In the genomic region with DNA sequence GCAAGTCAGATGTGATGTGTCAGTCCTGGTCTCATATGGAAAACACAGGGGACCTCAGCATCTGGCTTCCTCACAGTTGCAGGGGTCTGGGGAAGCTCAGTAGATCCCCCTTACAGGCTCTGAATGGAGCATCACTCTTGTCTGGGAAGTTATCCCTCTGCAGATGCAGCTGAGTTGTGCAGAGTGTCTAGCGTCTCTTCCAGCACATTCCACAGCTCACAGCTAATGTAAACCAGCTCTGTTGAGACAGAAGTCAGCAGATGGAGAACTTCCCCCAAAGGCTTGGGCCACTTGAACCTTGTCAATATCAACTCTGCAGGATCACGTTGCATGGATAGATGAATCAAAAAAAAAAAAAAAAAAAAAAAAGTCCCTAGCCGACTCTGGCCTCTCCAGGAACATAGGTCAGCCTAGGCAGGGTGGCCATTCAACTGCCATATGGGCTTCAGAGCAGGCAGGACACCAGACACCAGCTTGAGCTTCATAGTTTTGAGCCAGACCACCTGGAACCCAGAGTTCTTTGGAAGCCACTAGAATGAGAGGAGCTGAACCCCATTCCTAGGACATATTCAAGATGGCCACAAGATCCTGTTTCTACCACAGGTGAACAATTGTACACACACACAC, we compare ENCODE assay signal across 23 mouse cellular contexts. TPM values are rescaled to one million over a fixed set of nuclear protein-coding genes. Genes with fewer than 3 reads are reported as not detected.
A peak's percentile ranks its signal among the peaks of the same experiment; 100 is the strongest.
DNase-seq lines count a peak whose midpoint lies in the region; ATAC-seq lines count a peak whose summit lies in the region.
"Had no signal": no experiment of that assay in that cellular context is flagged by ENCODE, and none has a peak within 500 bp of the region (broad histone marks: within the 10 kb centered on the region; RNA-seq: fewer than 3 reads in every experiment).

No protein-coding gene starts in this region.

- H3K4me1 ChIP-seq in embryonic facial prominence, embryonic 15.5 days, result 0 out of 2 replicates have a peak, but pooled peaks cover 4% of the 10 kb centered on the region
- peaks cover 18% of the 10 kb centered on the region for H3K4me1 ChIP-seq in lung, embryonic 16.5 days (replicated peaks; ENCODE audit: control insufficient read depth, insufficient read depth, low read length)
- H3K4me1 ChIP-seq in stomach, embryonic 14.5 days (ENCODE audit: control insufficient read depth, insufficient read depth, low read length), result peaks cover 14% of the 10 kb centered on the region
- H3K4me1 ChIP-seq: forebrain, embryonic 12.5 days; midbrain, embryonic 12.5 days had no signal

- 46% methylated on average over 3 of the region's 3 CpGs for WGBS in embryonic facial prominence, embryonic 15.5 days
- WGBS in lung, embryonic 16.5 days, result 21% methylated on average over 3 of the region's 3 CpGs
- 22% methylated on average over 3 of the region's 3 CpGs for WGBS in stomach, embryonic 14.5 days

- H3K27me3 ChIP-seq in embryonic facial prominence, embryonic 15.5 days, result no peaks in the 10 kb centered on the region
- H3K27me3 ChIP-seq in lung, embryonic 16.5 days (ENCODE audit: control insufficient read depth, insufficient read depth, low read depth, low read length), result no peaks in the 10 kb centered on the region
- H3K27me3 ChIP-seq in stomach, embryonic 14.5 days (ENCODE audit: control insufficient read depth, insufficient read depth, low read length), result no peaks in the 10 kb centered on the region
- H3K27me3 ChIP-seq: forebrain, embryonic 12.5 days; midbrain, embryonic 12.5 days had no signal

- no peak overlapping the region for H3K4me2 ChIP-seq in embryonic facial prominence, embryonic 15.5 days (replicated peaks)
- H3K4me2 ChIP-seq in lung, embryonic 16.5 days (ENCODE audit: low read depth, low read length), result no peak overlapping the region
- no peak overlapping the region for H3K4me2 ChIP-seq in stomach, embryonic 14.5 days (replicated peaks; ENCODE audit: low read depth, low read length)
- H3K4me2 ChIP-seq: forebrain, embryonic 12.5 days; hindbrain, embryonic 14.5 days; liver, embryonic 11.5 days; midbrain, embryonic 12.5 days had no signal

- H3K36me3 ChIP-seq in embryonic facial prominence, embryonic 15.5 days, result no peaks in the 10 kb centered on the region
- no peaks in the 10 kb centered on the region for H3K36me3 ChIP-seq in lung, embryonic 16.5 days (ENCODE audit: control insufficient read depth, insufficient read depth, low read length)
- H3K36me3 ChIP-seq in stomach, embryonic 14.5 days (ENCODE audit: control insufficient read depth, insufficient read depth, low read length), result no peaks in the 10 kb centered on the region
- H3K36me3 ChIP-seq: forebrain, embryonic 12.5 days; midbrain, embryonic 12.5 days had no signal

- no peaks in the 10 kb centered on the region for H3K9me3 ChIP-seq in embryonic facial prominence, embryonic 15.5 days (replicated peaks)
- H3K9me3 ChIP-seq in lung, embryonic 16.5 days (ENCODE audit: control insufficient read depth, low read length), result no peaks in the 10 kb centered on the region
- H3K9me3 ChIP-seq in stomach, embryonic 14.5 days (ENCODE audit: control insufficient read depth, low read depth, low read length), result no peaks in the 10 kb centered on the region
- H3K9me3 ChIP-seq: forebrain, embryonic 12.5 days; midbrain, embryonic 12.5 days had no signal

- H3K4me3 ChIP-seq in embryonic facial prominence, embryonic 15.5 days (replicated peaks), result no peak overlapping the region
- no peak overlapping the region for H3K4me3 ChIP-seq in lung, embryonic 16.5 days (ENCODE audit: low read length)
- no peak overlapping the region for H3K4me3 ChIP-seq in stomach, embryonic 14.5 days (ENCODE audit: low read depth, low read length)
- H3K4me3 ChIP-seq: forebrain, embryonic 12.5 days; gastrocnemius, adult 2 months; left cerebral cortex, adult 2 months; midbrain, embryonic 12.5 days had no signal

- DNase-seq in 3T3-L1 (ENCODE audit: low read depth, low spot score), result peak; percentile 29
- no peak for DNase-seq in adrenal gland, postnatal 4 days (ENCODE audit: low spot score in 2 of 2)
- DNase-seq in ovary, postnatal 14 days (ENCODE audit: low spot score), result no peak
- no peak for DNase-seq in cerebellum, postnatal 10 days
- DNase-seq: adrenal gland, adult 2 months; cerebellum, postnatal 14 days; embryo, embryonic 11 days; gastrocnemius, adult 2 months; heart, postnatal 36 days; kidney, adult 11 months; kidney, postnatal 10 days; left cerebral cortex, postnatal 4 days; right cerebral cortex, postnatal 14 days; spleen, adult 18-20 months had no signal

- H3K27ac ChIP-seq in embryonic facial prominence, embryonic 15.5 days (replicated peaks), result no peak overlapping the region
- no peak overlapping the region for H3K27ac ChIP-seq in lung, embryonic 16.5 days (ENCODE audit: low read length)
- H3K27ac ChIP-seq in stomach, embryonic 14.5 days (ENCODE audit: low read length), result peak overlapping the region; percentile 58; the same call in 1 of the 2 replicates
- H3K27ac ChIP-seq: forebrain, embryonic 12.5 days; gastrocnemius, adult 2 months; hindbrain, embryonic 14.5 days; left cerebral cortex, adult 2 months; macrophage; midbrain, embryonic 12.5 days had no signal

- 0 out of 2 replicates have a peak, but pooled peaks have one; percentile 51 for ATAC-seq in embryonic facial prominence, embryonic 15.5 days (ENCODE audit: insufficient number of reproducible peaks, low FRiP score, low TSS enrichment, low read depth)
- ATAC-seq in lung, embryonic 16.5 days (ENCODE audit: low read depth), result peak; percentile 81
- peak; percentile 64; the same call in 1 of the 2 replicates for ATAC-seq in stomach, embryonic 14.5 days (ENCODE audit: insufficient number of reproducible peaks, insufficient read depth, low FRiP score, low read depth)

- H3K9ac ChIP-seq in embryonic facial prominence, embryonic 15.5 days, result no peak overlapping the region
- no peak overlapping the region for H3K9ac ChIP-seq in lung, embryonic 16.5 days (ENCODE audit: low read length)
- H3K9ac ChIP-seq in stomach, embryonic 14.5 days (replicated peaks; ENCODE audit: low read depth, low read length), result no peak overlapping the region
- H3K9ac ChIP-seq: forebrain, embryonic 12.5 days; hindbrain, embryonic 14.5 days; midbrain, embryonic 12.5 days had no signal

RNA-seq across cellular contexts. Expression of gene Thbs2, which starts 56.6 kb away (rescaled TPM):
- polyA plus RNA-seq in embryonic facial prominence, embryonic 15.5 days (2015; fragmentation: Nextera tagmentation; extraction: Ambion mirVana), result 72.0 and 86.0 TPM in 2 replicates
- 28.6 and 31.5 TPM in 2 replicates for polyA plus RNA-seq in lung, embryonic 16.5 days (2015; fragmentation: Nextera tagmentation; extraction: Ambion mirVana)
- polyA plus RNA-seq in stomach, embryonic 14.5 days (2014; fragmentation: Nextera tagmentation; extraction: Ambion mirVana), result 32.6 and 37.5 TPM in 2 replicates
- 10 to 100 TPM; 25.5 to 29.2 TPM for total RNA-seq in adrenal gland, postnatal 4 days (2021)
- polyA plus RNA-seq: macrophage had no signal
